Mouse (Mus musculus) forebrain, embryonic 16.5 days (tissue): Measurements from ENCODE around the gene Cd2ap. TPM values are rescaled to one million over a fixed set of nuclear protein-coding genes. Genes with fewer than 3 reads are reported as not detected.

Source experiments
- ATAC-seq: fragments of 200-750 bp; cut with Nextera tagmentation; 2 replicates; pipeline ENCODE4 v1.8.0; 2017; ENCODE audit warnings: mild to moderate bottlenecking, moderate library complexity
- H3K27ac ChIP-seq: fragments of 300-500 bp; sonication (generic); 2 replicates; pipeline ENCODE4 v1.5.1; 2014; ENCODE audit warnings: low read length, control low read depth
- H3K27me3 ChIP-seq: fragments of 300-500 bp; sonication (generic); replicated peaks from 2 replicates; pipeline ENCODE4 v1.6.1; 2014; ENCODE audit warnings: low read length; ENCODE audit not compliant: control insufficient read depth, insufficient read depth
- H3K36me3 ChIP-seq: fragments of 300-500 bp; sonication (generic); 2 replicates; pipeline ENCODE4 v1.6.1; 2014; ENCODE audit not compliant: control insufficient read depth, insufficient read depth
- H3K4me1 ChIP-seq: fragments of 300-500 bp; sonication (generic); replicated peaks from 2 replicates; pipeline ENCODE4 v1.6.1; 2014; ENCODE audit warnings: low read length; ENCODE audit not compliant: control insufficient read depth, insufficient read depth
- H3K4me2 ChIP-seq: fragments of 300-500 bp; sonication (generic); 2 replicates; pipeline ENCODE4 v1.6.1; 2014; ENCODE audit warnings: mild to moderate bottlenecking, low read length, control low read depth
- H3K4me3 ChIP-seq: fragments of 300-500 bp; sonication (generic); replicated peaks from 2 replicates; pipeline ENCODE4 v1.5.1; 2014; ENCODE audit warnings: mild to moderate bottlenecking, low read length, control low read depth
- H3K9ac ChIP-seq: fragments of 300-500 bp; sonication (generic); replicated peaks from 2 replicates; pipeline ENCODE4 v1.6.1; 2014; ENCODE audit warnings: low read depth, low read length, control low read depth
- H3K9me3 ChIP-seq: fragments of 300-500 bp; sonication (generic); 2 replicates; pipeline ENCODE4 v1.6.1; 2016; ENCODE audit warnings: low read length; ENCODE audit not compliant: control insufficient read depth
- WGBS: fragments of 180-500 bp; shearing (Covaris S2); extraction: QIAGEN DNeasy Blood & Tissue Kit; methylation state at CpG from one replicate; pipeline ENCODE4 v1.1.7; 2014; 5-methylcytosine and 5-hydroxymethylcytosine counted together
- polyA plus RNA-seq: library from polyadenylated mRNA; unstranded; fragments of >200 nt; fragmentation: Nextera tagmentation; extraction: Ambion mirVana; gene quantifications from 2 replicates; pipeline ENCODE4 v1.2.1, GENCODE M21; 2015

Gene Cd2ap
- polyA plus RNA-seq, 1 experiment from 2014 or later: 7.4 TPM

DNA sequence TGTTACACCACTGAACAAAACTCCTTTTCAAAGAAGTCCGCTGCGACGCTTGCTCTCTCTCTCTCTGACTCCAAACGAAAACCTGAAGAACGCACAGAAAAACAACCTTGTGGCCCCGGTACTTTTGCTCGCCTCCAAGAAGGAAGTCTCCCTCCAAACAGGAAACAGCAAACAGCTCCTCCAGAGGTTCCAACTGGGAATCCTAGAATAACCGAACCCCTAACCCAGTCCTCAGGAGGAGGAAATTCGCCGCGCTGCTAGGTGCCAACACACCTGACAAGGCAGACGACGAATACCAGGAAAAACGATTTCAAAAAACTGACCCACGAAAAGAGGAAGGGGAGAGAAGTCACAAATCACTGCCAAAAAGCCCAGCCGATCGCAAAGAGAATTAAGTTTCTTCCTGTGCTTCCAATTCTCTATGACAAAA, 879 bp downstream of the Cd2ap start:
- Histone ChIP-seq H3K27ac (no peak overlapping the region), H3K9me3 (no peaks in the 10 kb centered on the region), H3K36me3 (no peaks in the 10 kb centered on the region), H3K27me3 (no peaks in the 10 kb centered on the region), H3K4me3 (peak overlapping the region; percentile 91), H3K9ac (peak overlapping the region; percentile 97), H3K4me1 (peaks cover 8% of the 10 kb centered on the region), H3K4me2 (peak overlapping the region; percentile 94)
- ATAC-seq: peak; percentile 17; the same call in 1 of the 2 replicates
- under 1% methylated on average over 17 of the region's 17 CpGs for WGBS

DNA sequence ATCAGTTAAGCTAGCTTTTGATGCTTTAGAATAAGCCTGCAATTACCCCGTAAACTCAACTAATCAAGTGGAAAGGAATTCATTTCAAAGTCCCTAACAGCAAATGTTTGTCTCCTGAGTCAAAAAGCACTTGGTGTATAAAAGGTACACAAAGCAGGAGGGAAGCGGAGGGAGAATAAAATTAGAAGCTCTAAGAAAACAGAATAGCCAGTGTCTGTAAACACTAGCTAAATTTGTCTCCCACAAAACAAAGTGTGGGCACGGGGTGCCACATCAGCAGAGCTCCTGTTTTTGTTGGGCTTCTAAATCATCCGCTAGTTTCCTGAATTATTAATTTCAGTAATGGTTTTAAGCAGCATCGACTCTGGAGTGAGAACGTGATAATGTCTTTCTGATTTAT, 1.4 kb downstream of the Cd2ap start:
- WGBS: 7% methylated on average over 6 of the region's 6 CpGs
- no peaks in the 10 kb centered on the region for H3K27me3 ChIP-seq
- H3K9ac ChIP-seq: no peak overlapping the region
- peak overlapping the region; percentile 91 for H3K4me3 ChIP-seq
- no peak for ATAC-seq
- H3K4me1 ChIP-seq: peaks cover 8% of the 10 kb centered on the region
- H3K4me2 ChIP-seq: peak overlapping the region; percentile 94
- no peaks in the 10 kb centered on the region for H3K36me3 ChIP-seq
- no peak overlapping the region for H3K27ac ChIP-seq
- H3K9me3 ChIP-seq: no peaks in the 10 kb centered on the region

- H3K4me1 ChIP-seq: peaks cover 6% of the 10 kb centered on the region
- no peak overlapping the region for H3K27ac ChIP-seq
- no peak overlapping the region for H3K4me3 ChIP-seq
- no peaks in the 10 kb centered on the region for H3K36me3 ChIP-seq
- H3K9me3 ChIP-seq: no peaks in the 10 kb centered on the region
- ATAC-seq: no peak
- H3K27me3 ChIP-seq: no peaks in the 10 kb centered on the region
- no peak overlapping the region for H3K9ac ChIP-seq
- H3K4me2 ChIP-seq: no peak overlapping the region
Measured at GRCm38 (mm10) chr17:42870465-42870864, 6.0 kb downstream of the Cd2ap start.

- Histone ChIP-seq H3K9ac (no peak overlapping the region), H3K27ac (no peak overlapping the region), H3K4me3 (no peak overlapping the region), H3K4me1 (no peaks in the 10 kb centered on the region), H3K4me2 (no peak overlapping the region), H3K36me3 (no peaks in the 10 kb centered on the region), H3K9me3 (no peaks in the 10 kb centered on the region), H3K27me3 (no peaks in the 10 kb centered on the region)
- no peak for ATAC-seq
- WGBS: 49% methylated on average over 3 of the region's 3 CpGs
Measured at GRCm38 (mm10) chr17:42863186-42863585, 13.3 kb downstream of the Cd2ap start.

DNA sequence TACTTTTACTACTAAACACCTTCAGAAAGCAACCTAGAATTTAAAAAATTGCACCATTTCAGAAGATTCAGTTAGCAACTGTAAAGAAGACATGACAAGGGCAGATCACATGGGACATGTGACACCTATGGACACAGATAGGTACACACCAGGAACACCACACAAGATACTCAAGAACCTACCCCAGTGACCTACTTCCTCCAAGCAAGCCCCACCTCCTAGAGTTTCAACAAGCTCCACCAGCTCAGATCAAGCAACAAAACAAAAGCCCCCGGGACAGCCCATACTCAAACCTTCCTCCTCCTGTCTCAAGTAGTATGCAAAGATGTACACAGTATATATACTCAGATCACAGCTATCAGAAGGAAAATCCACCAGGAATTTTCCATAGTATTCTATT, 16.1 kb downstream of the Cd2ap start:
- Histone ChIP-seq H3K9ac (no peak overlapping the region), H3K9me3 (no peaks in the 10 kb centered on the region), H3K36me3 (no peaks in the 10 kb centered on the region), H3K4me1 (no peaks in the 10 kb centered on the region), H3K27me3 (no peaks in the 10 kb centered on the region), H3K27ac (no peak overlapping the region), H3K4me3 (no peak overlapping the region), H3K4me2 (no peak overlapping the region)
- WGBS: 97% methylated on average over 1 of the region's 1 CpGs
- ATAC-seq: no peak

DNA sequence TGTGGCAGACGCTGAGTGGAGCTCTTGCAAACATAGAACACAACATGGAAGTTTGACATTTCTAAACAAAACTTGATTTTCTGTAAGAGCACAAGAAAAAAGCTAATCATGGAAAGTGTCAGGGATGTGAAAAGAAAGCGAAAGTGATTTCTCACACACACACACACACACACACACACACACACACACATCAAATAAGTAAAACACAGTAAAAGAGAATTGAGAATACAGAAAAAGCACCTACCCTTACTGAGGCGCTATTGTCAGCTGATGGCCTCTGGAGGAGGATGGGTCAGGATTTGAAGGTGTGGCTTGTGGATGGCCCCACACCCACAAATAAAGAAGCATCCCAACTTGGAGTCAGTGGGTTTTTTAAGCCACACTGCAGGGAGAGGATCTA, 19.0 kb downstream of the Cd2ap start:
- Histone ChIP-seq H3K4me2 (no peak overlapping the region), H3K9me3 (no peaks in the 10 kb centered on the region), H3K27ac (no peak overlapping the region), H3K4me3 (no peak overlapping the region), H3K9ac (no peak overlapping the region), H3K36me3 (no peaks in the 10 kb centered on the region), H3K4me1 (no peaks in the 10 kb centered on the region), H3K27me3 (no peaks in the 10 kb centered on the region)
- ATAC-seq: no peak
- 78% methylated on average over 3 of the region's 3 CpGs for WGBS

- Histone ChIP-seq H3K4me2 (no peak overlapping the region), H3K9me3 (no peaks in the 10 kb centered on the region), H3K9ac (no peak overlapping the region), H3K36me3 (peaks cover 5% of the 10 kb centered on the region; the same call in 1 of the 2 replicates), H3K4me1 (no peaks in the 10 kb centered on the region), H3K4me3 (no peak overlapping the region), H3K27ac (no peak overlapping the region), H3K27me3 (no peaks in the 10 kb centered on the region)
- 92% methylated on average over 2 of the region's 2 CpGs for WGBS
- ATAC-seq: no peak
Measured at GRCm38 (mm10) chr17:42847108-42847507, 29.4 kb downstream of the Cd2ap start.

DNA sequence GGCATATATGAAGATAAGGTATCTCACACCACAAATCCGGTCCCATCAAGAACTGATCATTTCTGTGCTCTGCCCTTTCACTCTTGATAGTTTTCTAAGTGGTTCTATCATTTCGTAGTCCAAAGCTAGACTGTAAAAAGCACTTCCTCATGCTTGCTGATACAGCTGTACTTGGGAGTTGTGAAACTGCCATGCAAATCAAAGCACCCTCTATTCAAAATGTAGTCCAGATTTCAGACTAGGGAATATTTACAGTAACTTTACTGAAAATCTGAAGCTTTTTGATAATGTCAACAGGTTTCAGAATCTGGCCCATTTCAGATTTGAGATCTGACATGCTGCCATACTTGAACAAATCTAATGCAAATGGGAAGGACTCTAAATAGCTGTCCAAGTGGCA, 39.3 kb downstream of the Cd2ap start:
- H3K9me3 ChIP-seq: no peaks in the 10 kb centered on the region
- H3K4me3 ChIP-seq: no peak overlapping the region
- H3K27ac ChIP-seq: no peak overlapping the region
- WGBS: 89% methylated on average over 2 of the region's 2 CpGs
- 0 out of 2 replicates have a peak, but pooled peaks cover 2% of the 10 kb centered on the region for H3K36me3 ChIP-seq
- no peak overlapping the region for H3K9ac ChIP-seq
- no peaks in the 10 kb centered on the region for H3K27me3 ChIP-seq
- H3K4me1 ChIP-seq: no peaks in the 10 kb centered on the region
- no peak for ATAC-seq
- no peak overlapping the region for H3K4me2 ChIP-seq

GRCm38 (mm10) chr17:42822787-42823186, 53.7 kb downstream of the Cd2ap start:
- Histone ChIP-seq H3K9me3 (no peaks in the 10 kb centered on the region), H3K4me3 (no peak overlapping the region), H3K4me2 (no peak overlapping the region), H3K9ac (no peak overlapping the region), H3K4me1 (no peaks in the 10 kb centered on the region), H3K36me3 (peaks cover 5% of the 10 kb centered on the region), H3K27ac (no peak overlapping the region), H3K27me3 (no peaks in the 10 kb centered on the region)
- WGBS: 84% methylated on average over 8 of the region's 8 CpGs
- no peak for ATAC-seq

DNA sequence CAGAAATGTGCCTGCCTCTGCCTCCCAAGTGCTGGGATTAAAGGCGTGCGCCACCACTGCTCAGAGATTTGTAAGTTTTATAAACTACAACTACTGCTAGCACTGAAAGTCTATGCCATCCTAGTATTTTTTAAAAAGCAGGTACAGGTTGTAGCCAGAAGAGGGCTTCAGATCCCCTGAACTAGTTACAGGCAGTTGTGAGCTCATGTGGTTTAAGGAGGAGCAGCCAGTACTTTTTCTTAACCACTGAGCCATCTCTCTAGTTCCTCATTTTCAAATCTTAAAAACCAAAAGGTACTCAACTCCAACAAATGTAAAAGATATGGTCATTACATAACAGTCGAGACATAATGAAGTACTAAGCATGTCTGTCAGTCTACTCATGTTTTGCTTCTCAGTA, 61.1 kb downstream of the Cd2ap start:
- no peak overlapping the region for H3K9ac ChIP-seq
- no peaks in the 10 kb centered on the region for H3K4me1 ChIP-seq
- no peak overlapping the region for H3K4me3 ChIP-seq
- H3K4me2 ChIP-seq: no peak overlapping the region
- no peaks in the 10 kb centered on the region for H3K27me3 ChIP-seq
- WGBS: 98% methylated on average over 3 of the region's 3 CpGs
- H3K36me3 ChIP-seq: peaks cover 7% of the 10 kb centered on the region
- no peak for ATAC-seq
- H3K9me3 ChIP-seq: no peaks in the 10 kb centered on the region
- H3K27ac ChIP-seq: no peak overlapping the region
